Mouse (Mus musculus): ENCODE data around the gene Vamp9. TPM values are rescaled to one million over a fixed set of nuclear protein-coding genes. Genes with fewer than 3 reads are reported as not detected.

Gene Vamp9
- polyA plus RNA-seq, 1 experiment from 2014 or later, result 0.30 TPM

GRCm38 (mm10) chr5:99877565-99877964, 28.5 kb upstream of the Vamp9 start:
- Histone ChIP-seq H3K9me3 (ENCODE audit: control insufficient read depth, low read depth, low read length) (no peaks in the 10 kb centered on the region), H3K4me1 (ENCODE audit: control insufficient read depth, insufficient read depth, low read length) (no peaks in the 10 kb centered on the region), H3K36me3 (ENCODE audit: control insufficient read depth, insufficient read depth, low read length) (no peaks in the 10 kb centered on the region), H3K4me2 (replicated peaks; ENCODE audit: low read depth, low read length) (no peak overlapping the region), H3K4me3 (ENCODE audit: low read depth, low read length) (no peak overlapping the region), H3K27ac (ENCODE audit: low read length) (no peak overlapping the region), H3K27me3 (ENCODE audit: control insufficient read depth, insufficient read depth, low read length) (no peaks in the 10 kb centered on the region), H3K9ac (replicated peaks; ENCODE audit: low read depth, low read length) (no peak overlapping the region)
- ATAC-seq (ENCODE audit: insufficient number of reproducible peaks, insufficient read depth, low FRiP score, low read depth), result no peak
- WGBS, result 40% methylated on average over 9 of the region's 9 CpGs

GRCm38 (mm10) chr5:99882441-99882840, 23.6 kb upstream of the Vamp9 start:
- no peak overlapping the region for H3K9ac ChIP-seq (replicated peaks; ENCODE audit: low read depth, low read length)
- H3K4me1 ChIP-seq (ENCODE audit: control insufficient read depth, insufficient read depth, low read length), result no peaks in the 10 kb centered on the region
- H3K9me3 ChIP-seq (ENCODE audit: control insufficient read depth, low read depth, low read length), result no peaks in the 10 kb centered on the region
- no peak overlapping the region for H3K4me2 ChIP-seq (replicated peaks; ENCODE audit: low read depth, low read length)
- H3K27ac ChIP-seq (ENCODE audit: low read length), result no peak overlapping the region
- H3K27me3 ChIP-seq (ENCODE audit: control insufficient read depth, insufficient read depth, low read length), result no peaks in the 10 kb centered on the region
- 84% methylated on average over 3 of the region's 3 CpGs for WGBS
- H3K4me3 ChIP-seq (ENCODE audit: low read depth, low read length), result no peak overlapping the region
- ATAC-seq (ENCODE audit: insufficient number of reproducible peaks, insufficient read depth, low FRiP score, low read depth), result no peak
- no peaks in the 10 kb centered on the region for H3K36me3 ChIP-seq (ENCODE audit: control insufficient read depth, insufficient read depth, low read length)

- no peaks in the 10 kb centered on the region for H3K27me3 ChIP-seq (ENCODE audit: control insufficient read depth, insufficient read depth, low read length)
- H3K27ac ChIP-seq (ENCODE audit: low read length), result no peak overlapping the region
- H3K4me3 ChIP-seq (ENCODE audit: low read depth, low read length), result no peak overlapping the region
- H3K9ac ChIP-seq (replicated peaks; ENCODE audit: low read depth, low read length), result no peak overlapping the region
- no peaks in the 10 kb centered on the region for H3K36me3 ChIP-seq (ENCODE audit: control insufficient read depth, insufficient read depth, low read length)
- WGBS, result 86% methylated on average over 4 of the region's 4 CpGs
- no peak for ATAC-seq (ENCODE audit: insufficient number of reproducible peaks, insufficient read depth, low FRiP score, low read depth)
- H3K4me2 ChIP-seq (replicated peaks; ENCODE audit: low read depth, low read length), result no peak overlapping the region
- H3K9me3 ChIP-seq (ENCODE audit: control insufficient read depth, low read depth, low read length), result no peaks in the 10 kb centered on the region
- no peaks in the 10 kb centered on the region for H3K4me1 ChIP-seq (ENCODE audit: control insufficient read depth, insufficient read depth, low read length)
Observed at GRCm38 (mm10) chr5:99884035-99884434, 22.0 kb upstream of the Vamp9 start.

GRCm38 (mm10) chr5:99887133-99887532, 18.9 kb upstream of the Vamp9 start:
- Histone ChIP-seq H3K27me3 (ENCODE audit: control insufficient read depth, insufficient read depth, low read length) (no peaks in the 10 kb centered on the region), H3K9me3 (ENCODE audit: control insufficient read depth, low read depth, low read length) (no peaks in the 10 kb centered on the region), H3K9ac (replicated peaks; ENCODE audit: low read depth, low read length) (no peak overlapping the region), H3K4me3 (ENCODE audit: low read depth, low read length) (no peak overlapping the region), H3K27ac (ENCODE audit: low read length) (no peak overlapping the region), H3K4me1 (ENCODE audit: control insufficient read depth, insufficient read depth, low read length) (no peaks in the 10 kb centered on the region), H3K36me3 (ENCODE audit: control insufficient read depth, insufficient read depth, low read length) (no peaks in the 10 kb centered on the region), H3K4me2 (replicated peaks; ENCODE audit: low read depth, low read length) (no peak overlapping the region)
- WGBS, result 83% methylated on average over 1 of the region's 1 CpGs
- no peak for ATAC-seq (ENCODE audit: insufficient number of reproducible peaks, insufficient read depth, low FRiP score, low read depth)

GRCm38 (mm10) chr5:99891516-99892441, 14.3 kb upstream of the Vamp9 start:
- Histone ChIP-seq H3K27me3 (ENCODE audit: control insufficient read depth, insufficient read depth, low read length) (no peaks in the 10 kb centered on the region), H3K9me3 (ENCODE audit: control insufficient read depth, low read depth, low read length) (no peaks in the 10 kb centered on the region), H3K36me3 (ENCODE audit: control insufficient read depth, insufficient read depth, low read length) (no peaks in the 10 kb centered on the region), H3K4me3 (ENCODE audit: low read depth, low read length) (no peak overlapping the region), H3K9ac (replicated peaks; ENCODE audit: low read depth, low read length) (no peak overlapping the region), H3K27ac (ENCODE audit: low read length) (no peak overlapping the region), H3K4me1 (ENCODE audit: control insufficient read depth, insufficient read depth, low read length) (no peaks in the 10 kb centered on the region), H3K4me2 (replicated peaks; ENCODE audit: low read depth, low read length) (no peak overlapping the region)
- 52% methylated on average over 12 of the region's 12 CpGs for WGBS
- ATAC-seq (ENCODE audit: insufficient number of reproducible peaks, insufficient read depth, low FRiP score, low read depth), result no peak

- Histone ChIP-seq H3K4me2 (replicated peaks; ENCODE audit: low read depth, low read length) (no peak overlapping the region), H3K4me3 (ENCODE audit: low read depth, low read length) (no peak overlapping the region), H3K27me3 (ENCODE audit: control insufficient read depth, insufficient read depth, low read length) (no peaks in the 10 kb centered on the region), H3K36me3 (ENCODE audit: control insufficient read depth, insufficient read depth, low read length) (no peaks in the 10 kb centered on the region), H3K27ac (ENCODE audit: low read length) (no peak overlapping the region), H3K9me3 (ENCODE audit: control insufficient read depth, low read depth, low read length) (no peaks in the 10 kb centered on the region), H3K9ac (replicated peaks; ENCODE audit: low read depth, low read length) (no peak overlapping the region), H3K4me1 (ENCODE audit: control insufficient read depth, insufficient read depth, low read length) (no peaks in the 10 kb centered on the region)
- 0 out of 2 replicates have a peak, but pooled peaks have one; percentile 61 for ATAC-seq (ENCODE audit: insufficient number of reproducible peaks, insufficient read depth, low FRiP score, low read depth)
- WGBS, result 11% methylated on average over 6 of the region's 6 CpGs
Observed at GRCm38 (mm10) chr5:99900041-99900440, 6.0 kb upstream of the Vamp9 start.

- H3K4me3 ChIP-seq (ENCODE audit: low read depth, low read length), result peak overlapping the region; percentile 45; the same call in 1 of the 2 replicates
- no peaks in the 10 kb centered on the region for H3K27me3 ChIP-seq (ENCODE audit: control insufficient read depth, insufficient read depth, low read length)
- no peak overlapping the region for H3K4me2 ChIP-seq (replicated peaks; ENCODE audit: low read depth, low read length)
- H3K4me1 ChIP-seq (ENCODE audit: control insufficient read depth, insufficient read depth, low read length), result no peaks in the 10 kb centered on the region
- H3K27ac ChIP-seq (ENCODE audit: low read length), result no peak overlapping the region
- no peaks in the 10 kb centered on the region for H3K9me3 ChIP-seq (ENCODE audit: control insufficient read depth, low read depth, low read length)
- no peaks in the 10 kb centered on the region for H3K36me3 ChIP-seq (ENCODE audit: control insufficient read depth, insufficient read depth, low read length)
- WGBS, result 57% methylated on average over 7 of the region's 7 CpGs
- no peak for ATAC-seq (ENCODE audit: insufficient number of reproducible peaks, insufficient read depth, low FRiP score, low read depth)
- no peak overlapping the region for H3K9ac ChIP-seq (replicated peaks; ENCODE audit: low read depth, low read length)
Observed at GRCm38 (mm10) chr5:99905731-99906130, 323 bp upstream of the Vamp9 start.

- H3K4me1 ChIP-seq (ENCODE audit: control insufficient read depth, insufficient read depth, low read length), result no peaks in the 10 kb centered on the region
- 30% methylated on average over 7 of the region's 7 CpGs for WGBS
- no peak for ATAC-seq (ENCODE audit: insufficient number of reproducible peaks, insufficient read depth, low FRiP score, low read depth)
Observed at GRCm38 (mm10) chr5:99915494-99915893, 9.4 kb downstream of the Vamp9 start.

More at GRCm38 (mm10) chr5:99915494-99915893, 9.4 kb downstream of the Vamp9 start:
- Histone ChIP-seq H3K4me2 (replicated peaks; ENCODE audit: low read depth, low read length) (no peak overlapping the region), H3K4me3 (ENCODE audit: low read depth, low read length) (no peak overlapping the region), H3K36me3 (ENCODE audit: control insufficient read depth, insufficient read depth, low read length) (no peaks in the 10 kb centered on the region), H3K27ac (ENCODE audit: low read length) (no peak overlapping the region), H3K9ac (replicated peaks; ENCODE audit: low read depth, low read length) (no peak overlapping the region), H3K27me3 (ENCODE audit: control insufficient read depth, insufficient read depth, low read length) (no peaks in the 10 kb centered on the region), H3K9me3 (ENCODE audit: control insufficient read depth, low read depth, low read length) (no peaks in the 10 kb centered on the region)

Data from stomach, embryonic 14.5 days (tissue).